Mouse (Mus musculus): ENCODE measurements around the gene Trpm3. TPM values are rescaled to one million over a fixed set of nuclear protein-coding genes. Genes with fewer than 3 reads are reported as not detected.

Gene Trpm3
- total and polyA plus RNA-seq, 2 experiments from 2014 or later = 19.1 to 64.7 TPM

DNA sequence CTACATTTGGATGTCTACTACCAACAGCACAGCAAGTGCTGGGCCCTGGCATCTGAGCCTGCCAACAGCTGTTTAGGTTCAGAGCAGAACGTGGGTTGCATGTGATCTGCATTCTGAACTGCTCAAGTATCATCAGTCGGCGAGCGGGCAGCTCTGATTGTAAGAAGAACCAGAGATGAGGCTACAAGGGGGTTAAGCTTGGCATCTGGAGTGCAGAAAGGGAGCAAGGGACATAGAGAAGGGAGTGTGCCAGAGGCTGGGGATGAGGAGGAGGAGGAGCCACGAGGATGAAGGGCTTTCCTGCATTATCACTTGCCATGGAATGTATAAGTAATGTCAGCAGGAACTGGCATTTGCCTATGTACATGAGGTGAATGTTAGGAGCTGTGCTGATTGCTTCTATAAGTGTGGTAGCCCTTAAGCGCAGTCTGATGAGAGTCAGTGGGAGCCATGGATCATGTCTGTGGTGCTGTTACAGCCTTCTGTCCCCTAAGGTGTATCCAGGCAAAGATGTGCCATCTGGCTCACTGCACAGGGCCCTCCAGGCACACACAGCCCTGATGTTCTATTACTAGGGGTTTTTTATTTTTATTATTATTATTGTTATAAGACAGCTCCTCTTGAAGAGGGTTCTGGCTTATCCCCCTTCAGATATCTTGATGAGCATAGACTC, 825.0 kb downstream of the Trpm3 start:
- no peak for TF ChIP-seq CTCF (IDR thresholded peaks at IDR 0.05)
- no peaks in the 10 kb centered on the region for H3K9me3 ChIP-seq (ENCODE audit: low read length)
- no peak overlapping the region for H3K4me2 ChIP-seq (ENCODE audit: low read depth, low read length, poor library complexity, severe bottlenecking)
- no peaks in the 10 kb centered on the region for H3K27me3 ChIP-seq (ENCODE audit: insufficient read depth, low read length)
- no peaks in the 10 kb centered on the region for H3K36me3 ChIP-seq (ENCODE audit: insufficient read depth, low read length)
- no peak overlapping the region for H3K27ac ChIP-seq (ENCODE audit: low read depth, low read length)
- peaks cover 4% of the 10 kb centered on the region for H3K4me1 ChIP-seq (ENCODE audit: insufficient read depth, low read length)
- no peak overlapping the region for H3K9ac ChIP-seq (replicated peaks; ENCODE audit: low read length, poor library complexity, severe bottlenecking)
- 76% methylated on average over 6 of the region's 6 CpGs for WGBS
- ATAC-seq (ENCODE audit: low FRiP score) (no peak), DNase-seq (ENCODE audit: low spot score) (peak; percentile 45)
- no peak overlapping the region for H3K4me3 ChIP-seq (ENCODE audit: low read depth, low read length)

GRCm38 (mm10) chr19:22965470-22965869, 826.6 kb downstream of the Trpm3 start:
- WGBS = 86% methylated on average over 6 of the region's 6 CpGs
- Histone ChIP-seq H3K36me3 (ENCODE audit: insufficient read depth, low read length) (no peaks in the 10 kb centered on the region), H3K4me3 (ENCODE audit: low read depth, low read length) (no peak overlapping the region), H3K27ac (ENCODE audit: low read depth, low read length) (no peak overlapping the region), H3K4me1 (ENCODE audit: insufficient read depth, low read length) (peaks cover 4% of the 10 kb centered on the region), H3K9me3 (ENCODE audit: low read length) (no peaks in the 10 kb centered on the region), H3K9ac (replicated peaks; ENCODE audit: low read length, poor library complexity, severe bottlenecking) (no peak overlapping the region), H3K27me3 (ENCODE audit: insufficient read depth, low read length) (no peaks in the 10 kb centered on the region), H3K4me2 (ENCODE audit: low read depth, low read length, poor library complexity, severe bottlenecking) (no peak overlapping the region)
- DNase-seq (ENCODE audit: low spot score) (no peak), ATAC-seq (ENCODE audit: low FRiP score) (no peak)
- no peak for TF ChIP-seq CTCF (IDR thresholded peaks at IDR 0.05)

DNA sequence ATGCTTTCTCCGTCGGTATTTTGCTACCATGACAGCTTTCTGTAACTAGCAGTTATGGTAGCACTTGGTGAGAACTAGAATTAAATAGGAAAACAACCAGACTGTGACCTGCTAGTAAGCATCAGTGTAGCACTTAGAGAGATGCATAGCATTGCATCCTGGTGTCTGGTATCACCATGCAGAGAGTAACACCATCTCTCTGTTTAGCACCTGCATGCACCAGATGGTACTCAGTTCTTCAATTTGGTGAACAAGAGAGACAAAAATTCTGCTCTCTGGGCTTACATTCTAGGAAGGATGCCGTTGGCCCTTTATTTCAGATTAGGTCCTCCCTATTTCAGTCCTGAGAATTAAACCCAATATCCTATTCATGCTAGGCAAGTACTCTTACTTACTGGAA, 834.4 kb downstream of the Trpm3 start:
- no peak overlapping the region for H3K4me3 ChIP-seq (ENCODE audit: low read depth, low read length)
- DNase-seq (ENCODE audit: low spot score) = no peak
- H3K9me3 ChIP-seq (ENCODE audit: low read length) = no peaks in the 10 kb centered on the region
- TF ChIP-seq CTCF (IDR thresholded peaks at IDR 0.05) = no peak
- H3K36me3 ChIP-seq (ENCODE audit: insufficient read depth, low read length) = 0 out of 2 replicates have a peak, but pooled peaks cover 1% of the 10 kb centered on the region
- no peaks in the 10 kb centered on the region for H3K4me1 ChIP-seq (ENCODE audit: insufficient read depth, low read length)
- ATAC-seq (ENCODE audit: low FRiP score) = no peak
- no peak overlapping the region for H3K9ac ChIP-seq (replicated peaks; ENCODE audit: low read length, poor library complexity, severe bottlenecking)
- no peak overlapping the region for H3K4me2 ChIP-seq (ENCODE audit: low read depth, low read length, poor library complexity, severe bottlenecking)
- H3K27me3 ChIP-seq (ENCODE audit: insufficient read depth, low read length) = no peaks in the 10 kb centered on the region
- no peak overlapping the region for H3K27ac ChIP-seq (ENCODE audit: low read depth, low read length)
- WGBS = 84% methylated on average over 3 of the region's 3 CpGs

GRCm38 (mm10) chr19:22973727-22974126, 834.9 kb downstream of the Trpm3 start:
- WGBS = 95% methylated on average over 5 of the region's 5 CpGs
- ATAC-seq (ENCODE audit: low FRiP score) (no peak), DNase-seq (ENCODE audit: low spot score) (no peak)
- no peak overlapping the region for H3K9ac ChIP-seq (replicated peaks; ENCODE audit: low read length, poor library complexity, severe bottlenecking)
- no peak overlapping the region for H3K27ac ChIP-seq (ENCODE audit: low read depth, low read length)
- TF ChIP-seq CTCF (IDR thresholded peaks at IDR 0.05) = no peak
- H3K4me3 ChIP-seq (ENCODE audit: low read depth, low read length) = no peak overlapping the region
- no peaks in the 10 kb centered on the region for H3K9me3 ChIP-seq (ENCODE audit: low read length)
- peaks cover 6% of the 10 kb centered on the region for H3K36me3 ChIP-seq (ENCODE audit: insufficient read depth, low read length)
- no peaks in the 10 kb centered on the region for H3K27me3 ChIP-seq (ENCODE audit: insufficient read depth, low read length)
- H3K4me2 ChIP-seq (ENCODE audit: low read depth, low read length, poor library complexity, severe bottlenecking) = no peak overlapping the region
- no peaks in the 10 kb centered on the region for H3K4me1 ChIP-seq (ENCODE audit: insufficient read depth, low read length)

DNA sequence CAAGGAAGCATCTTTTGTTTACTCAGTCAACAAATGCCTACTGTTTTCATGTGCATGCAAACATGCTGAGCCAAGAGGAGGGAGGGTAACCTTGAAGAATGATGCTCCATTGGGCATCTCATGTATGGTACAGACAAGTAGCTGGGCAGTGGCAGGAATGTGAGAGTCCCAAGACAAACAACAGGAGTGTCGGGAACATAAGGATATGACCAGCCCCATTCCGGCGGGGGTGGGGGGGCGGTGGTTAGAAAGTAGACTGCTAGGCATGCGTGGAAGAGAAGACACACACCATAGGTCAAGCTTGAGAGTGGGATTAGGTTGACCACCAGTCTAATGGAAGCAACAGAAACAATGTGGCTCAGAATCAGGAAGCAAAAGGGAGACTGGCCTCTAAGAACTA, 837.0 kb downstream of the Trpm3 start:
- H3K4me1 ChIP-seq (ENCODE audit: insufficient read depth, low read length) = no peaks in the 10 kb centered on the region
- H3K9ac ChIP-seq (replicated peaks; ENCODE audit: low read length, poor library complexity, severe bottlenecking) = no peak overlapping the region
- H3K4me3 ChIP-seq (ENCODE audit: low read depth, low read length) = no peak overlapping the region
- DNase-seq (ENCODE audit: low spot score) (no peak), ATAC-seq (ENCODE audit: low FRiP score) (no peak)
- no peak for TF ChIP-seq CTCF (IDR thresholded peaks at IDR 0.05)
- H3K27me3 ChIP-seq (ENCODE audit: insufficient read depth, low read length) = no peaks in the 10 kb centered on the region
- H3K36me3 ChIP-seq (ENCODE audit: insufficient read depth, low read length) = peaks cover 7% of the 10 kb centered on the region
- H3K27ac ChIP-seq (ENCODE audit: low read depth, low read length) = no peak overlapping the region
- no peaks in the 10 kb centered on the region for H3K9me3 ChIP-seq (ENCODE audit: low read length)
- H3K4me2 ChIP-seq (ENCODE audit: low read depth, low read length, poor library complexity, severe bottlenecking) = no peak overlapping the region
- WGBS = 96% methylated on average over 5 of the region's 5 CpGs

- Histone ChIP-seq H3K9ac (replicated peaks; ENCODE audit: low read length, poor library complexity, severe bottlenecking) (no peak overlapping the region), H3K9me3 (ENCODE audit: low read length) (no peaks in the 10 kb centered on the region), H3K27ac (ENCODE audit: low read depth, low read length) (no peak overlapping the region), H3K27me3 (ENCODE audit: insufficient read depth, low read length) (no peaks in the 10 kb centered on the region), H3K4me3 (ENCODE audit: low read depth, low read length) (no peak overlapping the region), H3K4me2 (ENCODE audit: low read depth, low read length, poor library complexity, severe bottlenecking) (no peak overlapping the region), H3K4me1 (ENCODE audit: insufficient read depth, low read length) (no peaks in the 10 kb centered on the region), H3K36me3 (ENCODE audit: insufficient read depth, low read length) (peaks cover 7% of the 10 kb centered on the region)
- 69% methylated on average over 5 of the region's 5 CpGs for whole genome bisulfite sequencing
- TF ChIP-seq CTCF (IDR thresholded peaks at IDR 0.05) = no peak
- DNase-seq (ENCODE audit: low spot score) (no peak), ATAC-seq (ENCODE audit: low FRiP score) (no peak)
Measured at GRCm38 (mm10) chr19:22977508-22977907, 838.7 kb downstream of the Trpm3 start.
